Mouse (Mus musculus) gastrocnemius, adult 8-10 months (tissue): Measurements from ENCODE around the gene Stn1. TPM values are rescaled to one million over a fixed set of nuclear protein-coding genes. Genes with fewer than 3 reads are reported as not detected.
"Not testable (repeated sequence)": the region's sequence is repeated elsewhere in the genome, so short reads cannot be mapped to it uniquely, and the experiment has no call there.

Experiments used
- DNase-seq, 2 experiments: peaks; one replicate each; pipeline ENCODE4 v3.0.0; 2022; ENCODE audit warnings: low spot score in 2 of 2
- total RNA-seq, 4 experiments: library from RNA; stranded (reverse); gene quantifications; 2 replicates each; pipeline ENCODE4 v1.2.4; 2022

Stn1 gene
- total RNA-seq, result 1 to 10 TPM; 3.3 to 4.2 (median 4.0) TPM

GRCm38 (mm10) chr19:47537300-47537792, at the start of gene Stn1:
TSS of gene Stn1 (minus strand) at chr19:47537507.
- DNase-seq, result no peak

- DNase-seq, result no peak
Observed at GRCm38 (mm10) chr19:47587009-47587408, 49.7 kb upstream of the Stn1 start.

- no peak for DNase-seq
Observed at GRCm38 (mm10) chr19:47585772-47586171, 48.5 kb upstream of the Stn1 start.

DNA sequence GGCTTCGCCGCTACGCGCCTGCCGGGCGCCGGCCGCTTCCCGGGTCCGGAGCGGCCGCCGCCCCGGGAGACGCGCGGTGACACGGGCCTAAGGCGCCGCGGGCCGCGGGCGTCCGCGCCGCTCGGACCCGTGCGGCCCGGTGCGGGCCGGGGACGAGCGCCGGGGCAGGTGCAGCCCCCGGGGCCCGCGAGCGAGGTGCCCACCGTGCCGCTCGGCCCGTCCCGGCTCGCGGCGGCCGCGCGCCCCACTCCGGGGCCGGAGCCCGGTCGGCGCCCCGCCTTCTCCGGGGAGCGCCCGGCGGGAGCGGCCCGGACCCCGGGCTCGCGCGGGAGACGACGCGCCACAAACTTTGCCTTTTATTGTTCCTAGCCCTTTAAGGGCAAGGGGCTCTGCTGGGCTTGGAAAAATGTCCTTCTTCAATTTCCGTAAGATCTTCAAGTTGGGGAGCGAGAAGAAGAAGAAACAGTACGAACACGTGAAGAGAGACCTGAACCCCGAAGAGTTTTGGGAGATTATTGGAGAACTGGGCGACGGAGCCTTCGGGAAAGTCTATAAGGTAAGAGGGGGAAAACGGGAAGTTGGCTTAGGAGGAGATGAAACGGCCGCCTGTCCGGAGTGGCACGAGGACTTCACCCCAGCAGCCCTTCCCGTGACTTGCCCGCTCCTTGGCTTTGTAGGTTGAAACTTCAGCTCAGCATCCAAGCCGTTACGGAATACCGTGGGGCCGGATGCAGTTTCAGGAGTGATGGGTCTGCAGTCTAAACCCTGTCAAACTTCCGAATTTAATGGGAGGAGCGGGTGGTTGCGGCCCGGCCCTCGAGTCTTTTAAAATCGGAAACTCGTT, 42.7 kb upstream of the Stn1 start:
- peak in 1 of 2 experiments; percentile 6 for DNase-seq

DNA sequence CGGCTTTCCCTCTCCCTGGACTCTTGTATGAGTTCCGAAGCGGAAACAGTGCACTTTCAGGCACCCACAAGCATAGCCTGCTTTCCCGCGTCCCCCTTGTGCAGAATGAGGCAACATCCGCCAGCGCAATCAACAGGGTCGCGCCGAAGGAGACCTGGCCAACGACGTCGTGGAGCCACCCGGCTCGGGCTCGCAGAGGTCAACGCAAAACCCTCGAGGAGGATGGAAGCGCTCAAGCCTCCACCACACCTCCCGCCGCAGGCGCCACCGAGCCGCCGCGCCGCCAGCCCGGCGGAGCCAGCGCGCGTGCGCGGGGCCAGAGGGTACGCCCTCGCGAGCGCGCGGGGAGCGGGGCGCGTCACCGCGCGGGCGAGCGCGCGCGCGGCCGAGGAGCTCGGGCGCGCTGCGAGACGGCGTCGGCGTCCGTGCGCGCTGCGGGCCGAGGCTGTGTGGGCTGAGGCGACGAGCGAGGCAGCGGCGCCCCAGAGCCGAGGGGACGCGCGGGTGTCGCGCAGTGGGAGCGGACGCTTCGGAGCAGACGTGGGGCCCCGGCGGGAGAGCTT, 42.0 kb upstream of the Stn1 start, which contains the start of gene Slk:
TSS of gene Slk (plus strand) at position 454 of the 563 bp plus-strand sequence.
- peak; percentile 66 to 81 for DNase-seq

DNA sequence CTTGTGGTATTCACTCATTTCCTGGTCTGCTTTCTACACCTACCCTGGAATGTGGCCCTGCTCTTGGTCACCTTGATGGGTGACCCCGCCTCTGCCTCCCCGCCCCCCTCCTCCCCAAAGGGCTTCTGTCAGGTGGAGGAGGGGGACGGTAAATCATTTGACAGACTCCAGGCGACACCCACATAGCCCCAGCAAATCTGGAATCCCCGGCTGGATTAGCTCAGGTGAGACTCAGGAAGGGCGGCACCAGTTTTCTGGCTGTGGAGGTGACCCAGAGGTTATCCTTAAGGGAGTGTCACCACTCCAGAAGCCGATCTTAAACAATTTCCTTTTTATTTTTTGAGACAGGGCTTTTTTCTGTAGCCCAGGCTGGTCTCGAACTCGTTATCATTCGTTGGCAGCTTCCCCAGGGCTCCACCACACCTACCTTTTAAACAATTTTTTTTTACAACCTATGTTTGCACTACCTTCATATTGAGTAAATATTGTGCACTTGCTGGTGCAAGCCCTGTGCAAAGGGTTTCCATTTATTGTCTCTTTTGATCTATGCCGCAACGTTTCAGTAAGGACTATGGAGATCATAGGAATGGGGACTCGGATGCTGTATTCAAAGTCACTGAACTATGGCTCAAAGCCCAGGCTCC, 41.4 kb upstream of the Stn1 start:
- no peak for DNase-seq

- no peak for DNase-seq
Observed at GRCm38 (mm10) chr19:47573718-47574117, 36.4 kb upstream of the Stn1 start.

DNA sequence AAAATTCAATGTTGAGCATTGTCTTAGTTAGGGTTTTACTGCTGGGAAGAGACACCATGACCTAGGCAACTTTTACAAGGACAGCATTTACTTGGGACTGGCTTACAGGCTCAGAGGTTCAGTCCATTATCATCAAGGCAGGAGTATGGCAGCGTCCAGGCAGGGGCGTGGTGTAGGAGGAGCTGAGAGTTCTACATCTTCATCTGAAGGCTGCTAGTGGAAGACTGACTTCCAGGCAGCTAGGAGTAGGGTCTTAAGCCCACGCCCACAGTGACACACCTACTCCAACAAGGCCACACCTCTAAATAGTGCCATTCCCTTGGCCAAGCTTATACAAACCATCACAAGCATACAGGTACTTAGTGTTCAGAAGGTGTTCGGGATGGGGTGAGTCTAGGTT, 34.7 kb upstream of the Stn1 start:
- not testable (repeated sequence) for DNase-seq

DNA sequence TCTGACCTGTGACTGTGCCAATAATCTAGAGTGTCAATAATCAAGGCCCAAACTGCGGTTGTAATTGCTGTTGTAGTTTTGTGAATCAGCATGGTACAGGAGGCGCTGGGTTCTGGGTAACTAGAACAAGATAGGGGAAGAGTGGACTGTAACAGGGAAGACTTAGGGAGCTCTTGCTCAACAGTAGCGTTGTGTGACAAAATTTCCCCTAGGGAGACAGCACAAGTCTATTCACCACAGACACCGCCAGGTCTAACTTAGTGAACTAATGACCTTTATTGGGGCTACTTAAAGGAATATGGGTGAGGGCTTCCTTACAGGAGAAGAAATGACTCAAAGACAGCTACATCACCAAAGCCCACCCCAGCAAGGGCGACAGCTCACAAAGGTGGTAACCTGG, 32.7 kb upstream of the Stn1 start:
- DNase-seq, result no peak

- no peak for DNase-seq
Observed at GRCm38 (mm10) chr19:47565994-47566393, 28.7 kb upstream of the Stn1 start.

GRCm38 (mm10) chr19:47565031-47565654, 27.8 kb upstream of the Stn1 start:
- DNase-seq, result no peak

GRCm38 (mm10) chr19:47563715-47564114, 26.4 kb upstream of the Stn1 start:
- no peak for DNase-seq

DNA sequence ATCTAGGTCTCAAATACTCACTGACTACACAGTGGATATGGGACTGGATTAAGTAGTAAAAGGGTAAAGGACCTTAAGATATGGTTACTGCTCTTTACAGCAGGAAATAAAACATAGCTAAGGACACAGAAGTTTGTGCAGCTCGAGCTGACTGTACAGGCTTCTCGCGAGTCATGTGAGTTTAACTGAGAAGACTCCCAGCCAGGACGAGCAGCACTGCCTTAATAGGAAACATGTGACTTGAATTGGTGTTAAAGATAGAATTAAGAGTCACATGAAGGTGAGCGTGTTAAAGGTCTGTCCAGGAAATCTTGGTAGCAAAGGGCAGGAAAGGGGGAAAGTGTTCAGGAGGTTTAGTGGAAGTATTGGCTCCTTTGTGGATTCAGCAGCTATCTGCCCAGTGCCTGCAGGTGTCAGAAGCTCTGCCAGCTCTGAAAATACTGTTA, 24.7 kb upstream of the Stn1 start:
- DNase-seq, result peak in 1 of 2 experiments; percentile 8

- no peak for DNase-seq
Observed at GRCm38 (mm10) chr19:47560544-47561161, 23.3 kb upstream of the Stn1 start.

DNA sequence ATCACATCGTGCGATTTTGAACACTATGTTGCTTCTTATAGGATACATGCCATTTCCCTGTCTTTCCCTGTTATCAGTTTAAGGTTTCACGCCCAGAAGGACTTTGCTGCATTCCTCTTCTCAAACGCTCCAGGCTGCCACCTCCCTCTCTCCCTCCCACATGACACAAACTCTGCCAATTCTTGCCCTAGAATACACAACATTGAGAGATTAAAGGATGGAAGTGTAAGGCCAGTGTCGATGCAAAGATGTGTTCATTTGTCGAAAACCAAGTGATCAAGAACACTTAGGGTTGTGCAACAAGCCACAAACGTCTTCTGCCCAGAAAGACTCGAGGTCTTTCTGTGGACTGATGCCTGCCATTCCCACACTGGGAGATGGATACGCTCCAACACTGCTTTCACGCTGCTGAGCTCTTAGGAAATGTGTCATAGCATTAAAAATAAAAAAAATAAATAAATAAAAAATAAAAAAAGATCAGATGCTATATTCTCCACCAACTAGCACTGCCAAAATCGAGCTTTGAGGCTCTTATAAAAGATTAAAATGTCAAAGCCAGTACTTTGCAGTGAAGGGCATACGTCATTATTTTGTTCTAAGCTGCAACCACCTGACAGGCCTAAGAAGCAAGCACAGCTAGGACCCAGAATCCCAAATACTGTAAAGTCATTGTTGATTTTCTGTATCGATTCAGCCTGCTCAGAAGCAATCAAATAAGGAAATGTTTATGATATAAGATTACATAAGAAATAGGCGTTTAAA, 22.6 kb upstream of the Stn1 start:
- DNase-seq, result no peak

DNA sequence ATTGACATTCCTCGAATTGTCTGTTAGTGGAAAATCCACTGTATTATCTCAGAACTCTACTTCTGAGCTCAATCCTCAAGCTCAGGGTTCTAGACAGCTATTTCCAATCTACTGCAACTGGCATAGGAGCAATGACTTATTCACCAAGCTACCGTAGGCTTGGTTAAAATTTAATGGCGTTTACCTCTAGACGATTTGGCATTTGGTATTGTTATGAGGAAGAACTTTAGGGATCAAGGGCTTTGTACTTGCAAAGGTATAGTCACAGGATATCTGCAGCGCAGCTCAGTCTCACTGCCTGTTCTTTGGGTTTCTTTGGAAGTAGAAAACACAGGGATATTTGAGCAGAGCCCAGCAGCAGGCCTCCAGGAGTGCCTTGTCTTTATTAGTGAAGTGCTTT, 21.8 kb upstream of the Stn1 start:
- DNase-seq, result no peak

DNA sequence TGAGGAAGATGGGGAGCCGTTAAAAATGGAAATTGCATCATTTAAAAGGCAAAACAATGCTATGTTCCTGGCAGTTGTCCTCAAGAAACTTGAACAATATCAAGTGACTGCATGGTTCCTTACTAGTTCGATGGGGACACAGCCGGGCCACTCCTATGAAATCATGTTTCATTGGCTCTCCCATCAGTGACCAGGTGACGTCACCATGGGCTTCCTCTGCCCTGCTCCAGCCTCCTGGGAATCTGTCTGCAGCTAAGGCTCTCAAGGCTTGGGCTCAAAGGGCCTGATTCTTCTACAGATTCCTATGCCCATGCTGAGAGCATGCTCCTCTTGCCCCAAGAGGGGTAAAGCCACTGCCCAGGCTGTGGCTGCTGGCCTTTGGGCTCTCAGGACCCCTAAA, 12.3 kb upstream of the Stn1 start:
- no peak for DNase-seq

DNA sequence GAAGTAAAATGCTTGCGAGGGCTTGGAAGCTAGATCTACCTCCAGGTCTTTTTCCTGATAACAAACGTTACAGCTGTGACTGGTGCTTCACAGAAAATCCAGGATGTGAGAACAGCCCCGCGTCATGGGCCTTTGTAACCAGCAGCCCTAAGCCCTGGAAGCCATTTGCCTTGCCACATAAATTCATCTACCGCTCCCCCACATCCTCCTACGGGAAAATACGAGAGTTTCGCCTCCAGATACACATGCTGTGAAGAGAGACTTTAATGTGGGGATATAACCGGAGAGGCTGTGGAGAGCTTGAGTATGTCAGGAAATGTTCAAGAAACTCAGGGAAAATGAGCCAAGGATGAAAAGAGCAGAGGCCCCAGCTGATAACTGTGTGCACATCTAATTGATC, 11.9 kb upstream of the Stn1 start:
- no peak for DNase-seq

- DNase-seq, result no peak
Observed at GRCm38 (mm10) chr19:47548432-47549076, 11.2 kb upstream of the Stn1 start.

DNA sequence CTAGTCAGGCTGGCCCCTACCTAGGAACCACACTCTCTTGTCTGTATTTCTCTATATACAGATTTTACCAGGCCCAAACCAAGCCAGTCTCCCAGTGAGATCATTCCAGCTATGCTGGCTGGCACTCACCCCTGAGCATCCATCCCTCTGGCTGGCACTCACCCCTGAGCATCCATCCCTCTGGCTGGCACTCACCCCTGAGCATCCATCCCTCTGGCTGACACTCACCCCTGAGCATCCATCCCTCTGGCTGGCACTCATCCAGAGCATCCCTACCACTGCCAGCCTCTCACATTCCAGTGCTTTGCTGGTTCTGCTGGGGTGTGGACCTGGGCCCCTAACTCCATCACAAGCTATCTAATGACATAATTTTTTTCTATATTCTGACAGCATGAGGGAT, 8.2 kb upstream of the Stn1 start:
- no peak for DNase-seq
